Mouse (Mus musculus) granulocyte monocyte progenitor cell, adult 5-6 weeks (primary cell): ENCODE measurements around the gene Trim26. TPM values are rescaled to one million over a fixed set of nuclear protein-coding genes. Genes with fewer than 3 reads are reported as not detected.
"Not testable (repeated sequence)": the region's sequence is repeated elsewhere in the genome, so short reads cannot be mapped to it uniquely, and the experiment has no call there.

Experiments
- ATAC-seq: replicated peaks from 2 replicates; pipeline ENCODE4 v1.8.0; 2016; ENCODE audit warnings: mild to moderate bottlenecking, moderate TSS enrichment, inconsistent platforms; ENCODE audit not compliant: poor library complexity, severe bottlenecking
- total RNA-seq, 2 experiments: library from RNA; stranded (forward) in 1 of 2; stranded (reverse) in 1 of 2; fragments of 200-712, 200-1000 nt in 1 of 2; fragments of >200 nt in 1 of 2; fragmentation: Nextera tagmentation in 1 of 2; gene quantifications; 2 replicates each; pipeline ENCODE4 v1.2.3; 2014 to 2017

Trim26 gene
- total RNA-seq, 2 experiments from 2014 or later, result 8.4 to 25.1 TPM

DNA sequence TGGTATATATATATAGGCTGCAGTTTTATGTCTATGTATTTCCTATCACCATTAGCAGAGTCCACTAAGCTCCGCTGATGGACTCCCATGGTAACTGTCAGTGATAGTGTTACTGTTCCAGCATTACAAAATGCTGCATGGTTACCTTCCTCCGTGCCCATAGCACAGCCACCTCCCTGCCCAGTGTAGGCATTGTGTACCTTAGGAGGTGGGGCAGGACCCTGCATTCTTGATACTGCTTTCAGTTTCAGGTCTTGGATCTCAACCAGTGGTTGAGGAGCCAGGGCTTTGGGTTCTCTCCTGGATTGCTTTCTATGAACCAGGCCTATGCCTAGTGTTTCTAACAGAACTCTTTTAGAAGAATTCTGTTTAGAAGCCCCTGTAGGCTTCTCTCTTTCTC is 13.1 kb downstream of the Trim26 start:
- ATAC-seq, result no peak

DNA sequence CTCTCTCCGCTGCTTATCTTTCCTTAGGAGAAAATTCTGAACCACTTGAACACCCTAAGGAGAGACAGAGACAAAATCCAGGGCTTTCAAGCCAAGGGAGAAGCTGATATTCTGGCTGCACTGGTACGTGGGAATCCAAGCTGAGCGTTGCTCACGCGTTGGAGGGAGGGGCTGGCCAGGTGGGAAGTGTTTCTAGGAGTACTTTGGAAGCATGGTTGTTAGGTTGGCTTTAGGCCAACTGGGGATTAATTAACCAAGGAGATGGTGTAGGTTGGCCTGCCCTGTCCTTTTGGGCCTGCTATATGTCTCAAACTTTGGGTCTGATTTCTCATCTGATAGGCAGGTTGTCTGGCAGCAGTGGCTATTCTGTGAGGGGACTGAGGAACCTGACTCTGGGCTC is 14.3 kb downstream of the Trim26 start:
- ATAC-seq, result no peak

DNA sequence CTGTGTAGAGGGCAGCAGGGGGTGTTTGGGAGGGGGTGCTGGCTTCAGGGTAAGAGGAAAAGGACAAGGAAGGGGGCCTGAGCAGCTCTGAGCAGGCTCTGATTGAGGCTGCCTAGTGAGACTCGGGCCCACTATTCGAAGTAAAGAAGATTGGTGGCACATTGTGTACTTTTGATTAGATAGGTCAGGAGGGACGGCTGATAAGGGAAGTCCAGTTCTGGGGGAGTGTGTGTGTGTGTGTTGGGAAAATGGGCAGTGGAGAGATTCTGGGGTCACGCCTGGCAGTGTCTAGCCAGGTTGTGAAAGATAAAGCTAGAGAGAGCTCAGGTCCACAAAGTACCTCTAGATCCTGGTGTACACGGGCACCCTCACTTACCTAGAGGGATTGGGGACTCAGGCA is 14.7 kb downstream of the Trim26 start:
- no peak for ATAC-seq

GRCm38 (mm10) chr17:36855484-36855883 is 18.6 kb downstream of the Trim26 start:
- no peak for ATAC-seq

DNA sequence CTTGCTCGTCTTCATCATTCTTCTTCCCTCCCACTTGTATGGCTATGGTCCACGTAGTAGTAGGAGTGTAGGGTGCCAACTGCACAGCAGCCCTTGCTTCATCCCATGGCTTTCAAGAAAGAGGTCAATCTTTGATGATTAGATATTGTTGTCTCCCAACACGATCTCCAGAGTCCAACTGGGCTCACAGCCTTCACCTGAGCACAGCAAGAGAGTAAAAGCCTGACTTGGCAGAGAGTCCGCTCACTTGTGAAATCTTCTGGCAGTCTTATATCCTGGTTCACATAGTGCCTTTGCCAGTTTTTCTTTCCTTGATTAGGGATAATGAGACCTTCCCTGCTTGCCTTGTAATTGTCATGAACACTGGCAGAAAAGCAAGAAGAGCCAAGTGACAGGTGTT is 19.3 kb downstream of the Trim26 start:
- ATAC-seq, result no peak

DNA sequence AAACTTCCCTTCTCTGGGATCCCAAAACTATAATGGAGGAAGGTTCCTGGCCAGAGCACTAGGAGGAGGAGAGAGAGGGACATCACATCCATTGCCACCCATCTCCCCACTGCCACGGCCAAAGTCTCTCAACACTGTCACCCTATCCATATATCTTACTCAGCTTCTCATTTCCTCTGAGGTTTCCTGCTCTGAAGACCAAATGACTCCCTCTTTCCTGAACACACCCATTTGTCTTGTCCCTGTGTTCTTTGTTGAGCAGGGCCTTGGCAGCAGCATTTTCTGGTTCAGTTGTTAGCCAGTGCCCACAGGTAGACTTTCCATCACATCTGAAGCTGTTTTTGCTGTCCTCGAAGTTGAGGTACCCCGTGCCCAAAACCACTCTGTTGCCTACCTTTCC is 21.2 kb downstream of the Trim26 start:
- no peak for ATAC-seq

- ATAC-seq, result no peak
Measured at GRCm38 (mm10) chr17:36861680-36862079, 24.7 kb downstream of the Trim26 start.

DNA sequence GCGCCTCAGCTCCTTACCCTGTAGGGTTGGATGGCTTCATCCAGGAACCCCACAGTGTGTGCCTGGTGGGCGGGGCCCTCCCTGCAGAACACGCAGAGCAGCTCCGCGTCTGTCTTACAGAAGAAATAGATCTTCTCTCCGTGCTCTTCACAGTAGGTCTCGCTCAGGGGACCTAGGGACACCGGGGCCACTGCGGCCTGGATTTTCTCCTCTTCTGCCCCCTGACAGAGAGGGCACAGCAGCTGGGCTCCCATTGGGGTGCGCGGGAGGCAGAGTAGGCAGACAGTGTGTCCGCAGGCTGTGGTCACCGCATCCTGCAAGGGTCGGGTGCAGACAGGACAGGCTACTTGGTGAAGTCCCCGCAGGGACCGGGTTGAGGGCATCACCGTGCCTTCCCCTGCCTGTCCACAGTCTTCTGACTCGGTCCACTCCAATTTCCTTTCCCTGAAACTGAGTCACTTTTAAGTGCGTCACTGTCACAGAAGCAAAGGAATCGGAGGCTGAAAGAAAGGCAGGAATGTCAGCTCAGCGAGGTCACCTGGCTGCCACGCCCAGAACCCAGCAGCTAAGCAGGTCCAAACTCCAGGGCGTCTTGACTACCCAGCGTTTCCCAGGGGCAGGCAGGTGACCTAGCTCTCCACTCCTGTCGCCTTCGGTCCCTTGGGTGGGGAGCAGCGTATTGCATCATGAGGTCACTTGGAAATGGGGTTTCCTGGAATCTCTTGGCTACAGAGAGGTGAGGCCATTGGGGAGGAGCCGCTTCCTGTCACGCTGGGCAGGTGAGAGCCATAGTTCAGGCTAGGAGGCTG is 30.0 kb downstream of the Trim26 start, which contains the start of gene Trim15:
Gene Trim15 (minus strand): TSS at position 492 of the 809 bp plus-strand sequence.
- ATAC-seq, result peak; percentile 35; the same call in 1 of the 2 replicates

GRCm38 (mm10) chr17:36868836-36869235 is 31.9 kb downstream of the Trim26 start:
- ATAC-seq, result no peak

GRCm38 (mm10) chr17:36869284-36869954 is 32.5 kb downstream of the Trim26 start, which contains the start of gene Trim10:
Gene Trim10, plus strand, starts transcription at chr17:36869574.
- no peak for ATAC-seq

GRCm38 (mm10) chr17:36869955-36870810 is 33.2 kb downstream of the Trim26 start:
- ATAC-seq, result no peak

GRCm38 (mm10) chr17:36874636-36875035 is 37.7 kb downstream of the Trim26 start:
- no peak for ATAC-seq

- ATAC-seq, result no peak
Measured at GRCm38 (mm10) chr17:36883350-36883749, 46.4 kb downstream of the Trim26 start.

- ATAC-seq, result no peak
Measured at GRCm38 (mm10) chr17:36885132-36885790, 48.3 kb downstream of the Trim26 start.

DNA sequence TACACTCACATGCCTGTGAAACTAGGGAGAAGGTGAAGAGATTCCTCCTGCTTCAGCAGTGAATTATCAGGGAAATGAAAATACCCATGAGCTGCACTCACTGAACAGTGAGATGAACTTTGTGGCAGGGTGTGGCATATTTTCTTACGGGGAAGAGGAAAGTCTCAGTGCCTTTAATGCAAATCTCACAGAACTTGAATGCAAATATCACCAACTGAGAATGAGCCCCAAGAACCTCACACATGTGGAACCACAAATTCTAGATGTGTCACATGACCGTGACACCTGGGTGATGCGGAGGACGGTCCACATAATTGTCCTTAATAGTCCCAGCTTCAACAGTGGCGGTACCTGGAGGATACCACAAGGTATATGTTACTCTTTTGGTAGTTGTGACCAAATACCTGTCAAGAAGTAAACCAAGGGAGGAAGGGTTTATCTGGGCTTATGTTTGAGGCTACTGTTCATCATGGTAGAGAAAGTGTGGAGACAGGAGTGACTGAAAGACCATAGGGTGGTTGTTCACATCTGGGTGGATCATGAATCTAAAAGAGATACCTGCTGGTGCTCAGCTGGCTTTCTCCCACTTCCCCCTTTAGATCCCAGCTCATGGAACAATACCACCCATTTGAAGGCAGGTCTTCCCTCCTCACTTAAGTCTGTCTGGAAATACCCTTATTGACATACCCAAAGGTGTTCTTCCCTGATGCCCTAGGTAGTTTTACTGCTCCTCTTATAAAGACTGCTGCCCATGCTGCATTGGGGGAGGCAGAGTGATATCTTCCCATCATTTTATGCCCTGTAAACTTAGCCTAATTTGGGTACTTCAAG is 53.4 kb downstream of the Trim26 start, which contains the start of gene Trim40:
Gene Trim40 (minus strand): TSS at position 51 of the 831 bp plus-strand sequence.
- ATAC-seq, result no peak

DNA sequence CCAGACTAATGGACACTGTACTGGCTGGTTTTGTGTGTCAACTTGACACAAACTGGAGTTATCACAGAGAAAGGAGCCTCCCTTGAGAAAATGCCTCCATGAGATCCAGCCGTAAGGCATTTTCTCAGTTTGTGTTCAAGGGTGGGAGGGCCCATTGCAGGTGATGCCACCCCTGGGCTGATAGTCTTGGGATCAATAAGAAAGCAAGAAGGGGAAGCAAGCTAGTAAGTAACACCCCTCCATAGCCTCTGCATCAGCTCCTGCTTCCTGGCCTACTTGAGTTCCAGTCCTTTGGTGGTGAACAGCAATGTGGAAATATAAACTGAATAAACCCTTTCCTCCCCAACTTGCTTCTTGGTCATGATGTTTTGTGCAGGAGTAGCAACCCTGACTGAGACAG is 54.6 kb downstream of the Trim26 start:
- ATAC-seq, result not testable (repeated sequence)

DNA sequence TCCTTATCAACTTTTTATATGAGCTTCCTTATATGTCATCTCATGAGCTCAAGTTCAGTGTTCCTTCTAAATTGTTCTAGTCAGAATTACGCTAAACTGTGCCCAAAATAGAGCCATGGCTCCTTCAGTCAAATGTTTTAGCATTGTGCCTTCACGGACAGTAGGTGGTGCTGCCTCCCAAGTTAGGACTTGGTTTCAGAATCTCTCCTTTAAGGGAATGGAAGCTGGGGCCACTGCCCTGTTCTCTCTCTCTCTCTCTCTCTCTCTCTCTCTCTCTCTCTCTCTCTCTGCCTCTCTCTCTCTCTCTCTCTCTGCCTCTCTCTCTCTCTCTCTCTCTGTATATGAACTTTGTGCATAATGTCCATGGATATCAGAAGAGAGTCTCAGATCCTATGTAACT is 55.4 kb downstream of the Trim26 start:
- ATAC-seq, result peak; percentile 65

GRCm38 (mm10) chr17:36893387-36893786 is 56.5 kb downstream of the Trim26 start:
- no peak for ATAC-seq

GRCm38 (mm10) chr17:36896583-36896982 is 59.6 kb downstream of the Trim26 start:
- ATAC-seq, result no peak; the same call in 1 of the 2 replicates
